Comparison of ENCODE assay signal across 8 mouse cellular contexts in the genomic region with DNA sequence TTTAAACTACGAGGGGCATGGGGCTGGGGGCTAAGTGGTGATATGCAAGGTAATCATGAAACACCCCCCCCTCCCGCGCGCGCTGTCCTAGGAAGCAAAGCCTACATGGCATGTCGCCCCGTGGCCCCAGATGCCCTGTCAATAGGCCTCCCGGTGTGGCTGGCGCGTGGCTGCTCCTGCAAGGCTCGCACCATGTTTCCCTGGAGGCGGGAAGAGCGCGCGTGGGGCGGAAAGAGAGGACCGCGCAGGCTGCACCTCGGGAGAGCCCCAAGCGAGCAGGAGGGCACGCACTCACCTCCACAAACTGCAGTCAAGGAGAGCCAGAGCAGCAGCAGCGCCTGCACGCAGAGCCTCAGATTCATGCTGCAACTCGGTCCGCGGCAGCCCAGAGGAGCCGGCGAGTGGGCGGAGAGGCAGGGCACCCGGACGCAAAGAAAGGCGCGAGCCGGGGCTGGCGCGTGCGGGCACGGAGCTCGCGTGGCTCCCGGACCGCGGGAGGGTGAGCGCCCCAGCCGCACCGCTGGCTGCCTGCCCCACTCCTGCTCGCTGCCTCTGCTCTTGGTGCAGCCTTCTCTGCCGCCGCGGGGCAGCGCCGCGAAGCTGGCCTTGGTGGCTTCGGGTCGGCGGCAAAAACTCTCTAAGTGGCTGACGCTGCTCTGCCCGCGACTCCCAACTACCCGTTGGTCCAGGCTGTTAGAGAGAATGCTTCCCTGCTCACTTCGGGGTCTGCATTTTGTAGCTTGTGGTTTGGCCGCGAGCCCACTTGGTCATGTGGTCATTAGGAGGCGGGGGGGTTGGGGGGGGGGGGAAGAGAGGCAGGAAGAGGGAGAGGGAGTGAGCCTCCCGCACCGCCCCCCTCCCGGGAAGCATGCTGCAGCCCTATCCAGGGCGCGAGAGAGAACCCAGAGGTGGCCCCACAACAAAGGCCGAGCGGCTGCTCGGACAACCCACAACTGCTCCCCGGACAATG. TPM values are rescaled to one million over a fixed set of nuclear protein-coding genes. Genes with fewer than 3 reads are reported as not detected.
DNase-seq lines count a peak whose midpoint lies in the region; ATAC-seq and TF ChIP-seq lines count a peak whose summit lies in the region.

TSS of gene Apln (minus strand) at position 710 of the 970 bp plus-strand sequence.

- DNase-seq in adipocyte (ENCODE audit: low spot score), result peak; percentile 35
- DNase-seq in embryonic facial prominence, embryonic 10.5 days (ENCODE audit: low spot score), result peak; percentile 60
- peak; percentile 18 to 67 for DNase-seq in kidney, postnatal 36 days
- peak; percentile 81 for DNase-seq in lung, embryonic 14.5 days
- DNase-seq in retina, embryonic 14.5 days (ENCODE audit: low spot score), result peak; percentile 41
- no peak for DNase-seq in spleen, adult 18-20 months

- peak within 1 kb of the TSS; percentile 82 for H3K27ac ChIP-seq in embryonic facial prominence, embryonic 10.5 days (replicated peaks)
- peak within 1 kb of the TSS; percentile 46; the same call in 1 of the 2 replicates for H3K27ac ChIP-seq in heart, embryonic 16.5 days (ENCODE audit: low read length)
- no peak within 1 kb of the TSS; the same call in 1 of the 2 replicates for H3K27ac ChIP-seq in lung, embryonic 14.5 days (ENCODE audit: low read depth)

- H3K36me3 ChIP-seq in C2C12 (ENCODE audit: control insufficient read depth, insufficient read depth), result no peaks in the 10 kb centered on the region
- H3K36me3 ChIP-seq in embryonic facial prominence, embryonic 10.5 days (replicated peaks), result no peaks in the 10 kb centered on the region
- no peaks in the 10 kb centered on the region for H3K36me3 ChIP-seq in heart, embryonic 16.5 days (ENCODE audit: control insufficient read depth, insufficient read depth)
- no peaks in the 10 kb centered on the region for H3K36me3 ChIP-seq in lung, embryonic 14.5 days (ENCODE audit: insufficient read depth)

- H3K9ac ChIP-seq in heart, embryonic 16.5 days (ENCODE audit: low read length), result peak within 1 kb of the TSS; percentile 68
- H3K9ac ChIP-seq in lung, embryonic 14.5 days, result peak within 1 kb of the TSS; percentile 59

- peak within 1 kb of the TSS; percentile 41 for H3K4me3 ChIP-seq in C2C12 (ENCODE audit: insufficient read depth, poor library complexity, severe bottlenecking)
- H3K4me3 ChIP-seq in embryonic facial prominence, embryonic 10.5 days, result peak within 1 kb of the TSS; percentile 64
- peak within 1 kb of the TSS; percentile 57 for H3K4me3 ChIP-seq in heart, embryonic 16.5 days (ENCODE audit: low read length)
- peak within 1 kb of the TSS; percentile 49 for H3K4me3 ChIP-seq in lung, embryonic 14.5 days (ENCODE audit: low read depth, low read length)

- ATAC-seq in heart, embryonic 16.5 days (replicated peaks; ENCODE audit: extremely low read depth, insufficient read depth, low FRiP score), result peak; percentile 74
- ATAC-seq in lung, embryonic 14.5 days (ENCODE audit: insufficient read depth), result peak; percentile 89

- peak within 1 kb of the TSS; percentile 91 for H3ac ChIP-seq in C2C12 (ENCODE audit: control insufficient read depth, insufficient read length, low read depth)

- H3K4me2 ChIP-seq in heart, embryonic 16.5 days (ENCODE audit: low read depth, low read length), result peak within 1 kb of the TSS; percentile 82
- H3K4me2 ChIP-seq in lung, embryonic 14.5 days, result peak within 1 kb of the TSS; percentile 73

- H3K9me3 ChIP-seq in embryonic facial prominence, embryonic 10.5 days, result no peaks in the 10 kb centered on the region
- 0 out of 2 replicates have a peak, but pooled peaks cover 3% of the 10 kb centered on the region for H3K9me3 ChIP-seq in heart, embryonic 16.5 days (replicated peaks; ENCODE audit: control insufficient read depth, low read length)
- H3K9me3 ChIP-seq in lung, embryonic 14.5 days (ENCODE audit: low read depth, low read length), result no peaks in the 10 kb centered on the region

- no peak for TF ChIP-seq CTCF in C2C12 (IDR thresholded peaks at IDR 0.05; ENCODE audit: control insufficient read depth, insufficient read depth, insufficient read length)
- no peak for TF ChIP-seq CTCF in lung, embryonic 14.5 days (IDR thresholded peaks at IDR 0.05; ENCODE audit: low read depth)

- peaks cover 6% of the 10 kb centered on the region for H3K79me3 ChIP-seq in C2C12 (ENCODE audit: low read depth)

- H3K4me1 ChIP-seq in embryonic facial prominence, embryonic 10.5 days, result 0 out of 2 replicates have a peak, but pooled peaks cover 7% of the 10 kb centered on the region
- peaks cover 2% of the 10 kb centered on the region; the same call in 1 of the 2 replicates for H3K4me1 ChIP-seq in heart, embryonic 16.5 days (ENCODE audit: control insufficient read depth, insufficient read depth, low read length)
- no peaks in the 10 kb centered on the region for H3K4me1 ChIP-seq in lung, embryonic 14.5 days (ENCODE audit: insufficient read depth)

- 24% methylated on average over 73 of the region's 73 CpGs for WGBS in embryonic facial prominence, embryonic 10.5 days
- 14% methylated on average over 68 of the region's 73 CpGs for WGBS in heart, embryonic 16.5 days
- WGBS in lung, embryonic 14.5 days, result 10% methylated on average over 61 of the region's 73 CpGs

- H3K27me3 ChIP-seq in C2C12 (ENCODE audit: control insufficient read depth, insufficient read depth, insufficient read length), result no peaks in the 10 kb centered on the region
- peaks cover 80% of the 10 kb centered on the region for H3K27me3 ChIP-seq in embryonic facial prominence, embryonic 10.5 days (replicated peaks; ENCODE audit: low read depth, poor library complexity, severe bottlenecking)
- H3K27me3 ChIP-seq in heart, embryonic 16.5 days (ENCODE audit: control insufficient read depth, insufficient read depth, low read length), result peaks cover 12% of the 10 kb centered on the region
- no peaks in the 10 kb centered on the region for H3K27me3 ChIP-seq in lung, embryonic 14.5 days (ENCODE audit: insufficient read depth, low read length)

- H3K79me2 ChIP-seq in C2C12 (ENCODE audit: control insufficient read depth, insufficient read depth), result peaks cover 20% of the 10 kb centered on the region

TF ChIP-seq in C2C12, 6 proteins besides CTCF, POLR2A, EP300 and RAD21:
- no peak for TF ChIP-seq MYOG (IDR thresholded peaks at IDR 0.05; ENCODE audit: control insufficient read depth, extremely low read depth, insufficient read length)
- TF ChIP-seq MAX (IDR thresholded peaks at IDR 0.05), result peak; percentile 46

RNA-seq across cellular contexts. Expression of gene Apln, which starts in this region (rescaled TPM):
- polyA plus RNA-seq in C2C12 (2012; fragmentation: generic; extraction: Trizol), result 6.5 TPM
- 3.8 and 4.2 TPM in 2 replicates for polyA plus RNA-seq in embryonic facial prominence, embryonic 10.5 days (2016; fragmentation: Nextera tagmentation; extraction: Ambion mirVana)
- 7.9 and 8.5 TPM in 2 replicates for polyA plus RNA-seq in heart, embryonic 16.5 days (2015; fragmentation: Nextera tagmentation; extraction: Ambion mirVana)
- 15.7 and 16.2 TPM in 2 replicates for polyA plus RNA-seq in lung, embryonic 14.5 days (2014; fragmentation: Nextera tagmentation; extraction: Ambion mirVana)

Comparison
In these comparisons a context has a peak if more than half of its experiments do, and no peak if none do; other contexts are left out.
1. DNase-seq: peak in adipocyte (single experiment), embryonic facial prominence, embryonic 10.5 days (single experiment), kidney, postnatal 36 days (2 of 2), lung, embryonic 14.5 days (single experiment) and retina, embryonic 14.5 days (single experiment); none in spleen, adult 18-20 months (0 of 2).
2. Peak in every context shown above with its lines, with median percentiles within 50 percentile points of each other: H3K4me3 ChIP-seq.